Mouse (Mus musculus): ENCODE results near the gene Arih1.

DNA sequence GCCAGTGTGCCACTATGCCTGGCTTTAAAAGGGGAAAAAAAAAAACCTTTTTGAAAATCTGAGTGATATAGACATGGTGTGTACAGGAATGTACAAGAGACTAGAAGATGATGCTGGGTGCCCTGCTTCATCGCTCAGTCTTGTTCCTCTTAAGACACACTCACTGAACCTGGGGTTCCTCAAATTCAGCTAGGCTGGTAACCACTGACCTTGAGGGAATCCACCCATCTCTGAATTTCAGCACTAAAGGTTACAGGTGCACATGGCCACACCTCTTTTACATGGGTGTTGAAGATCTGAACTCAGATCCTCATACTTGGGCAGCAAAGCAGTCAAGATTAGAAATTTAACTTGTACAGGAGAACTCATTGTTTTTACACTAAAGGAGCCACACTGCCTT, 79.1 kb downstream of the Arih1 start:
- TF ChIP-seq CTCF (IDR thresholded peaks at IDR 0.05 in 2 of 3, conservative IDR thresholded peaks at IDR 0.05 in 1 of 3; ENCODE audit: control insufficient read depth in 1 of 3, insufficient read depth in 1 of 3, low read depth in 2 of 3, low read length in 3 of 3, poor library complexity in 1 of 3, severe bottlenecking in 1 of 3) (no peak), POLR2A (IDR thresholded peaks at IDR 0.05; ENCODE audit: control insufficient read depth in 1 of 2, insufficient read depth in 1 of 2, low read depth in 1 of 2, low read length in 2 of 2, poor library complexity in 1 of 2) (no peak), MXI1 (IDR thresholded peaks at IDR 0.05; ENCODE audit: low read depth, low read length) (no peak), UBTF (IDR thresholded peaks at IDR 0.05; ENCODE audit: borderline replicate concordance, insufficient read depth, low read depth, low read length) (no peak), MYC (IDR thresholded peaks at IDR 0.05; ENCODE audit: low read depth, low read length) (no peak), SMC3 (IDR thresholded peaks at IDR 0.05; ENCODE audit: low read depth, low read length) (no peak), POLR2AphosphoS2 (IDR thresholded peaks at IDR 0.05; ENCODE audit: low read length) (no peak), RCOR1 (IDR thresholded peaks at IDR 0.05; ENCODE audit: low read depth, low read length) (no peak), USF1 (IDR thresholded peaks at IDR 0.05; ENCODE audit: low read depth, low read length) (no peak)

Measured in MEL (cell line).